Mouse (Mus musculus) adrenal gland, adult 8-10 months (tissue): ENCODE results near the gene Lrrc20. TPM values are rescaled to one million over a fixed set of nuclear protein-coding genes. Genes with fewer than 3 reads are reported as not detected.
A peak's percentile ranks its signal among the peaks of the same experiment; 100 is the strongest.
"Not testable (repeated sequence)": the region's sequence is repeated elsewhere in the genome, so short reads cannot be mapped to it uniquely, and the experiment has no call there.

ENCODE experiments used
- DNase-seq: peaks from one replicate; pipeline ENCODE4 v3.0.0; 2022
- total RNA-seq, 4 experiments: library from RNA; stranded (reverse); gene quantifications; 2 replicates each; pipeline ENCODE4 v1.2.4; 2022

Lrrc20 gene
- total RNA-seq, 4 experiments from 2014 or later = 11.9 to 29.3 (median 17.8) TPM

DNA sequence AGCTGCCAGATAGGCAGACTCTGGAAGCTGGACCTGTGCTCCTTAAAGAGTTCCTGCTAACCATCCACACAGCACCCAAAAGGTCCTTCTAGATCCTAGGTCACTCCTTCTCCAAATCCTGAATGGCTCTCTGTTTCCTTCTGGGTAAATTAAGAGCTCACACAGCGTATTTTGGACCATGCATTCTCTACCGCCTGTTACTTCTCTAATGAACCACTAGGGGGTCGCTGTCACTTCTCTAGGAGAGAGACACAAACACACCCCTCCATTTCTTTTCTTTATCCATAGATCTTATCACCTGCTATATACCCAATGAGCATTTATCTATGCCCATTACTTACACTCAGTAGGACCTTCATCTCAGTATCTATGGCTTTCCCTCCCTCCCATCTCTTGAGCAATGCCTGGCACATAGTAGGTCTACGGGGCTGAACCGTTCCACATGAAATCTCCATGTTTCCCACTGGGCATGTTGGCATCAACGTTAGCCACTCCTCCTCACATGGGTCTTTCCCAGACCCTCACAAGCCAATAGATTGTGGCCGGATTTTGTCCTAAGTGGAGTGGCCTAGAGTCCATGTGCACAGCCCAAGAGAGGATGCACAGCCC lies 111.7 kb downstream of the Lrrc20 start:
- DNase-seq = no peak

GRCm38 (mm10) chr10:61597991-61598390 lies 122.4 kb downstream of the Lrrc20 start:
- no peak for DNase-seq

- DNase-seq = no peak
Observed at GRCm38 (mm10) chr10:61599556-61600114, 124.0 kb downstream of the Lrrc20 start.

DNA sequence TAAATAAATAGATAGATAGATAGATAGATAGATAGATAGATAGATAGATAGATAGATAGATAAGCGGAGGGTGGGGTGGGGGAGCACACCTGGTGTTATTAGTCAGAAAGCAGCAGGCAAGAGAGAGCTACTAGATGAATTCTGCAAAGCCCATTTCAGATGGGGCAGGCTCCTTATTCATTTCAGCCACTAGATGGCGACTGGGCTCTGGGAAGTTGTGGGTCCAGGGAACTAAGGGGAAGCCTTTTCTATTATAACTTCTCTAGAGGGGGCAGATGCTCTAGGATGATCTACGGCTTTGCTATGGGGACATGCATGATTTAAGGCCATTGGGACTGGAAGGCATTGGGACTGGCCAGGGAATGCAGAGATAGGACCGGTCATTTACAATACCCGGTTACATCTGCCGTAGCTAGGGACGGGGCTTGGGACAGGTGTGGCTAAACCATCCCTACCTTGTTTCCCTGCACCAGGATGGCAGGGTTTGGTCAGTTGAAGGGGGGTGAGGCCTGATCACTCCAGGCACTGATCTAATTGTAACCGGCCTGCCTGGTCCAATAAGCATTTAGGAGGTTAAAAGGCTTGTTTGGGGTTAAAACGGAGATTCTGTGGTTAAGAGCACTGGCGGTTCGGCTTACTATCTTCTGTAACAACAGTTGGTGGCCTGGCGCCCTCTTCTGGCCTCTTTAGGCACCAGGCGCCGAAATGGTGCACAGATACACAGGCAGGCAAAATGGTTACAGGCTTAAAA lies 126.9 kb downstream of the Lrrc20 start:
- DNase-seq = peak; percentile 19

- no peak for DNase-seq
Observed at GRCm38 (mm10) chr10:61604376-61605065, 128.9 kb downstream of the Lrrc20 start.

DNA sequence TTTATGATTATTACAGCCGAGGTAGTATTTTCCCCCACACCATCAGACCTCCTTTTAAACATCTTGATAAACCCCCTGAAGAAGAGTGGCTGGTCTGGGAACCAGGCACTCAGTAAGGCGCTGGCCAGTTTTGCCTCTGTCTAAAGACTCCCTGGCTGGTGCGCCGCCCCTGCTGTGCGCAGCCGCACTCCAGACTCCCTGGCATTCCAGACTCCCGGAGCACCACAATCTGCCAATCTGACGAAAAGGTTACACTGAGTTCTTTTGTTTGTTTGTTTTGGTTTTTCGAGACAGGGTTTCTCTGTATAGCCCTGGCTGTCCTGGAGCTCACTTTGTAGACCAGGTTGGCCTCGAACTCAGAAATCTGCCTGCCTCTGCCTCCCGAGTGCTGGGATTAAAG lies 129.8 kb downstream of the Lrrc20 start:
- not testable (repeated sequence) for DNase-seq

GRCm38 (mm10) chr10:61605851-61606250 lies 130.2 kb downstream of the Lrrc20 start:
- DNase-seq = no peak

DNA sequence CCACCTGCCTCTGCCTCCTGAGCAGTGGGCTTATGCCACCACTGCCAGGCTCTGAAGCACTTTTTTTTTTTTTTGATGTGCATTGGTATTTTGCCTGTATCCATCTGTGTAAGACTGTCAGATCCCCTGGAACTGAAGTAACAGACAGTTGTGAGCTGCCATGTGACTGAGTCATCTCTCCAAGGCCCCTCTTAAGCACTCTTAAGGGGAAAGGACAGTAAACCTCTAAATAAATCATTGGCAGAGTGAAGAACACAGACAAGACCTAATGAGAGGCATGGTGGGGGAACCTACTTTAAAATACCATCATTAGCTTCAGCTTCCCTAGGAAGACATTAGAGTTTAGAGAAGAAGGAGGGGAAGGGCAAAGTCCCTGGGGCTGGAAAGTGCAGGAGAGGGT lies 132.6 kb downstream of the Lrrc20 start:
- no peak for DNase-seq

- DNase-seq = no peak
Observed at GRCm38 (mm10) chr10:61610650-61611235, 135.1 kb downstream of the Lrrc20 start.

DNA sequence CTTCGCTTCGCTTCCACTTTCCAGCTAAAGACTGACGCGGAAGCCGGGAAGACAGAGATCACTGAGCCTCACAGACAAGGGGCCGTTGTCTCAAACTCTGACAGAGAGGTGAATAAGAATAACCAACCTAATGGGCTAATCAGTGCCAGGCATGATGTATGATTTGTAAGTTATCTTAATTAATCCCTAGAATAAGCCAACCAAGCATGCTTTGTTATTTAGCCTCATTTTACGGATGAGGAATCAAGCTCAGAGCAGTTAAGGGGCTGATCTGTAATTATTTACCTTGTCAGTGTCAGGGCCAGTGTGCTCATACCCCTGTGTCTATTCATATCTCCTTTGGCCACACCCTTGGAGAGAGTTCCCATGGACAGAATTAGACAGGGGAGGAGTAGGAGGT lies 138.7 kb downstream of the Lrrc20 start:
- no peak for DNase-seq

DNA sequence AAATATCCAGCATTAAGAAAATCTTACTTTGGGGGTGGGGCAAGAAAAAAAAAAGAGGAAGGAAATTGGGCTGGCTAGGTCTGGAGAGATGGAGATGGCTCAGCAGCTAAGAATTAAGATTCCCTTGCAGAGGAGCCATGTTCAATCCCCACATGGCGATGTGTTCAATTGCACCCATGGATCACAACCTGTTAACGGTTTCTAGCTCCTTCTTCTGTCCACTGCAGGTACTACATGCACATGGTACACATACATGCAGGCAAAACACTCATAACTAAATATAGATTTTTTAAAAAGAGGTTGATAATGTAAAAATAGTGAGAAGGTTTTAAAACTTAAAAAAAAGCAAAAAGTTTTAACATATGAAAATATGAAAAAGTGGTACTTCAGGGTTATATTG lies 142.9 kb downstream of the Lrrc20 start:
- DNase-seq = no peak

- no peak for DNase-seq
Observed at GRCm38 (mm10) chr10:61621681-61622080, 146.1 kb downstream of the Lrrc20 start.

- not testable (repeated sequence) for DNase-seq
Observed at GRCm38 (mm10) chr10:61623874-61624273, 148.3 kb downstream of the Lrrc20 start.

- DNase-seq = no peak
Observed at GRCm38 (mm10) chr10:61624771-61625170, 149.2 kb downstream of the Lrrc20 start.

- DNase-seq = no peak
Observed at GRCm38 (mm10) chr10:61625381-61626257, 150.0 kb downstream of the Lrrc20 start.

GRCm38 (mm10) chr10:61626551-61626950 lies 150.9 kb downstream of the Lrrc20 start:
- DNase-seq = peak; percentile 25

DNA sequence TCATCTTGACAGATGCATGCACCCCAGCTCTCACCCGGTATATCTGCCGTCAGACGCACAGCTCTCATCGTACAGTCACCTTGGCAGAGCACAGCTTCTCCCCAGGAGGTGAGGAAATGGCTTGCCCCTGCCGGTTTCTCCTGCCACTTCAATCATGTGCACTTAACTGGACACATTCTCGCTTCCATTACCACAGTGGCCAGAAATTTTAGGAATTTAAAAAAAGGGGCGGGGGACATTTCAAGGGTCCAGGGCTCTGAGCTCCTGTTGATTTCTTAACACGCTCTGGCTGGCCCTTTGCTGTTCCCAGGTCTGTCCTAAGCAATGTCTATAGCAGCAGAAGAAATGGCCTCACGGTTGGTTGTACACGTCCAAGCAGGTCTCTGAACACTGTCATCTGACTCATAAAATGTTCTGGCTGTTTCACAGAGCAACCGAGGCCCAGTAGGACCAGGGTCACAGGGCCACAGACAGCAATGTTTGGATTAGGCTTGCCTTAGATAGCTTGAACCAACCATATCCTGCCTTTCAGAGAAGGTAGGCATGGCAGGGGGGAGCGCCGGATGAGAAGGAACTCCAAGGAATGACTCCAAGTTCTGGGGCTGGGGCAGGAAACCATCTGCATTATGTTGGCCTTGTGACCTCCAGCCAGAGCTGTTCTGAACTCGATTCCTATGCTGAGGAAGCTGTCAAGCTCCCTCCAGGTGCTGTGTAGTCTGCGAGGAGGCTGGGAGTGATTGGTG lies 151.8 kb downstream of the Lrrc20 start:
- no peak for DNase-seq

GRCm38 (mm10) chr10:61627938-61628250 lies 152.3 kb downstream of the Lrrc20 start:
- peak; percentile 71 for DNase-seq
